Mouse (Mus musculus) C2C12 (cell line): ENCODE measurements around the gene Zfp90. TPM values are rescaled to one million over a fixed set of nuclear protein-coding genes. Genes with fewer than 3 reads are reported as not detected.

Source experiments
- H3K27me3 ChIP-seq: one replicate; pipeline ENCODE4 v1.6.1; 2011; ENCODE audit not compliant: control insufficient read depth, insufficient read depth, insufficient read length
- H3K36me3 ChIP-seq: one replicate; pipeline ENCODE4 v1.6.1; 2011; ENCODE audit not compliant: control insufficient read depth, insufficient read depth
- H3K4me3 ChIP-seq: one replicate; pipeline ENCODE4 v1.5.1; 2011; ENCODE audit warnings: mild to moderate bottlenecking, control low read depth; ENCODE audit not compliant: poor library complexity, insufficient read depth, severe bottlenecking
- H3K79me2 ChIP-seq: one replicate; pipeline ENCODE4 v1.6.1; 2011; ENCODE audit not compliant: control insufficient read depth, insufficient read depth
- H3K79me3 ChIP-seq: one replicate; pipeline ENCODE4 v1.6.1; 2011; ENCODE audit warnings: low read depth, control low read depth
- H3ac ChIP-seq: one replicate; pipeline ENCODE3; 2011; ENCODE audit warnings: low read depth; ENCODE audit not compliant: control insufficient read depth, insufficient read length
- CEBPB ChIP-seq: IDR thresholded peaks from one replicate; pipeline ENCODE4 v1.6.1; 2011; ENCODE audit warnings: low read depth, mild to moderate bottlenecking, control low read depth, moderate library complexity
- CTCF ChIP-seq: IDR thresholded peaks from one replicate; pipeline ENCODE4 v1.5.1; 2011; ENCODE audit not compliant: control insufficient read depth, insufficient read depth, insufficient read length
- FOSL1 ChIP-seq: IDR thresholded peaks from one replicate; pipeline ENCODE4 v1.8.0; 2011; ENCODE audit warnings: mild to moderate bottlenecking, low read length; ENCODE audit not compliant: poor library complexity, insufficient read depth, severe bottlenecking
- MAX ChIP-seq: IDR thresholded peaks from one replicate; pipeline ENCODE4 v1.6.1; 2011; ENCODE audit warnings: mild to moderate bottlenecking, control low read depth
- MYOD1 ChIP-seq: IDR thresholded peaks from one replicate; pipeline ENCODE4 v1.6.1; 2011; ENCODE audit warnings: low read depth; ENCODE audit not compliant: control insufficient read depth, insufficient read length
- MYOG ChIP-seq: IDR thresholded peaks from one replicate; pipeline ENCODE4 v1.6.1; 2011; ENCODE audit not compliant: control insufficient read depth, insufficient read length; ENCODE audit errors: extremely low read depth
- USF1 ChIP-seq: IDR thresholded peaks from one replicate; pipeline ENCODE4 v1.6.1; 2011; ENCODE audit warnings: low read depth, mild to moderate bottlenecking, control low read depth, moderate library complexity
- polyA plus RNA-seq: library from polyadenylated mRNA; unstranded; fragments of >200 nt; fragmentation: generic; extraction: Trizol; gene quantifications from one replicate; pipeline ENCODE4 v1.2.1, GENCODE M21; 2012; ENCODE audit warnings: missing spikeins

Gene Zfp90
- polyA plus RNA-seq, 1 experiment, result 3.8 TPM

DNA sequence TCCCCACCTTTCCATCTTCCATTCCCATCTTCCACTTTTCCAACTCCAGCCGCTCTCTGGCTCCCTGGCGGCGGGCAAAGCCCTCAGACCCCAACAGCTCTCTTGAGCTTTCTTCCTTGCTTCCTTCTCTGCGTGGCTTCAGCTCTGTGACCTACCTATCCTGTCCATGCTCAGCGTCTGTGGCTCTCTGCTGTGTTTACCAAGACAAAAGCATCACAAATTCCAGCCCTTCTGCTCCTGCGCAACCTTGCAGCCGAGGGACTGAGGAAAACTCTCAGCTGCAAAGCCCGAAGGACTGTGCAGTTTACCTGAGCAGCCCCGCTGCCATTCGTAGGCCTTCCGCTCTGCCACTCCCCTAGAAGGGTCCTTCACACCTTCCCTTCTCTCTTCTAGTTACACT, 38.9 kb downstream of the Zfp90 start:
- Histone ChIP-seq H3K4me3 (no peak overlapping the region), H3K27me3 (no peaks in the 10 kb centered on the region), H3K79me2 (no peaks in the 10 kb centered on the region), H3K79me3 (no peaks in the 10 kb centered on the region), H3ac (no peak overlapping the region), H3K36me3 (no peaks in the 10 kb centered on the region)
- TF ChIP-seq USF1 (no peak), MYOG (no peak), FOSL1 (no peak), MAX (no peak), CEBPB (no peak), MYOD1 (no peak), CTCF (no peak)

DNA sequence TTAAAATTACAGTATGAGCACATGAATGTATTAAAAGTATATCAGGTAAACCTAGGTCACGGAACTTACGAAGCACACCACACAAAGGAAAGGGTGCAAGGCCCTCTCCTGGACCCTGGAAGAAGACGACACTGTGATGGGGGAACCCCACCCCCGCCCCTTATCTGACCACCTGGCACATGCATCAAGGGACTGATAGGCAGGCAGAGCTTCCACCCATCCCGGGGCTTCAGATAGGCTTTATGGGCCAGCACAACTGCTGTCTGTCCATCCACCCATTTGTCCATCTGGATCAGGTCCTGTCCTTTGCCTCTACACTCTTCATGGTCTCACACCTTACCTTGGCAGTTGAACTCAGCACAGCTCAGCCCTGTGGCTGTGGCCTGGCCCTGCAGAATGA, 47.0 kb downstream of the Zfp90 start:
- Histone ChIP-seq H3K27me3 (no peaks in the 10 kb centered on the region), H3K79me3 (no peaks in the 10 kb centered on the region), H3K79me2 (no peaks in the 10 kb centered on the region), H3K36me3 (no peaks in the 10 kb centered on the region), H3ac (no peak overlapping the region), H3K4me3 (no peak overlapping the region)
- TF ChIP-seq MYOG (no peak), MAX (no peak), CEBPB (no peak), MYOD1 (no peak), CTCF (no peak), FOSL1 (no peak), USF1 (no peak)

DNA sequence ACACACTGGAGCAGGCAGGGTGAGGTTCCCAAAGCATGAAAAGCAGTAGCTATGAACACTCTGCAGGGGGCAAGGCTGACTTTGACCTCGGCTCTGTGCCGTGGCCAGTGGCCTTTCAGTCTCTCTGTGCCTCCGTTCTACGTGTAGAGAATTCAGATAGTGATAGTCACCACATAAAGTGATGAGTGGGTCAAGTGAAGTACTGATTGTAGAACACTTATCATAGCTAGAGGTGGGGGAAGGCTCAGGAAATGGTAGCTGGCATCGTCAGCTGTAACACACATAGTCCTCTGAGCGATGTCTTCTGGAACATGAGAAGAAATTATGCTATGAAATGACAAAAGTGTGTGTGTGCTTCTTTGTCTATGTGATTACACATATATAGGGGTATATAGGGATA, 48.7 kb downstream of the Zfp90 start:
- H3K4me3 ChIP-seq, result no peak overlapping the region
- H3K36me3 ChIP-seq, result no peaks in the 10 kb centered on the region
- no peaks in the 10 kb centered on the region for H3K79me3 ChIP-seq
- no peak overlapping the region for H3ac ChIP-seq
- TF ChIP-seq CTCF, result no peak
- no peak for TF ChIP-seq MAX
- no peak for TF ChIP-seq MYOD1
- no peak for TF ChIP-seq FOSL1
- TF ChIP-seq USF1, result no peak
- TF ChIP-seq MYOG, result no peak
- no peak for TF ChIP-seq CEBPB
- no peaks in the 10 kb centered on the region for H3K79me2 ChIP-seq
- H3K27me3 ChIP-seq, result no peaks in the 10 kb centered on the region

DNA sequence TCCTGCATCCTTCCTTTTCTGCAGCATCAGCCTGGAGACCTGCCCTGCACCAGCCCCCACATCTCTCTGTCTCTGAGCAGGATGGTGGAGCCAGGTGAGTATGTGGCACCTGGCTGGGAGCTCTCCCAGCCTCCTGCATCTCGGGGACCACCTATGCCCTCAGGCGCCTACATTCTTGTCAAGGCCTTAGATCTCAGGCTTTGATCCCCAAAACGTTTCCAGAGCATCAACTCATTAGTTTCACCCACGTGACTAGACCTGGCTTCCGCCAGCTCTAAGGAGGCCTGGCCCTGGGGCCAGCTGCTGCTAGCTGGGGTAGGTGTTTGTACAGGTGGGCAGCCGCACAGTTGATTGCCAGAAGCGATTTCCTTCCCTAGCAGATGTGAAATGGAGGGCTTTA, 54.4 kb downstream of the Zfp90 start:
- Histone ChIP-seq H3ac (no peak overlapping the region), H3K36me3 (no peaks in the 10 kb centered on the region), H3K79me3 (no peaks in the 10 kb centered on the region), H3K27me3 (peaks cover 5% of the 10 kb centered on the region), H3K4me3 (no peak overlapping the region), H3K79me2 (no peaks in the 10 kb centered on the region)
- no peak for TF ChIP-seq CTCF
- TF ChIP-seq FOSL1, result no peak
- no peak for TF ChIP-seq USF1
- TF ChIP-seq MYOD1, result no peak
- no peak for TF ChIP-seq CEBPB
- TF ChIP-seq MAX, result no peak
- no peak for TF ChIP-seq MYOG

DNA sequence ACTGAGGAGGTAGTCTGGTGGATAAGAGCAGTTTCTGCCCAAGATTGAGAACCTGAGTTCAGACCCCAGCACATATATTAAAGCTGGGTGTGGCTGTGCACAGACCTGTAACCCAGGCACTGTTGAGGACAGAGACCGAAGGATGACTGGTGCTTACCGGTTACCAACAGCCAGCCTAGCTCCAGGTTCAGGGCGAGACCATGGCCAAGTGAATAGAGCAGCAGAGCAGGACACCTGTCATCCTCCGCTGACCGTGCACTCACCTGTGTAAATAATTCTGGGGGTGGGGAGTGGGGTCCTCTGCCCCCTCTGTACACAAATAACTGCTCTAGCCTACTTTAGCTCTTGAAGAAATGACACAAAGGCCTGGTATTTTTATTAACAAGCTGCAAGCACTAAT, 58.9 kb downstream of the Zfp90 start:
- Histone ChIP-seq H3K36me3 (no peaks in the 10 kb centered on the region), H3K4me3 (no peak overlapping the region), H3ac (no peak overlapping the region), H3K27me3 (peaks cover 5% of the 10 kb centered on the region), H3K79me3 (no peaks in the 10 kb centered on the region), H3K79me2 (no peaks in the 10 kb centered on the region)
- no peak for TF ChIP-seq CEBPB
- TF ChIP-seq CTCF, result no peak
- no peak for TF ChIP-seq USF1
- TF ChIP-seq MAX, result no peak
- no peak for TF ChIP-seq MYOG
- TF ChIP-seq MYOD1, result no peak
- TF ChIP-seq FOSL1, result no peak

Other genes with a start within 250 kb of the Zfp90 start
- gene Slc7a6, start 246.5 kb upstream of the Zfp90 start, polyA plus RNA-seq, result 21.3 TPM
- gene Slc7a6os, start 204.4 kb upstream of the Zfp90 start, polyA plus RNA-seq, result 30.1 TPM
- gene Prmt7, start 204.4 kb upstream of the Zfp90 start, polyA plus RNA-seq, result 40.3 TPM
- 0.05 TPM for gene Smpd3, start 77.3 kb upstream of the Zfp90 start, polyA plus RNA-seq
- not detected for gene 6030452D12Rik, start 85.2 kb downstream of the Zfp90 start, polyA plus RNA-seq
- gene Cdh3, start 95.6 kb downstream of the Zfp90 start, polyA plus RNA-seq, result 0.02 TPM
- gene Gm10073, start 158.1 kb downstream of the Zfp90 start, polyA plus RNA-seq, result 107 TPM
- gene Cdh1, start 188.0 kb downstream of the Zfp90 start, polyA plus RNA-seq, result 0.01 TPM